Mouse (Mus musculus): ENCODE measurements around the gene Rad54l. TPM values are rescaled to one million over a fixed set of nuclear protein-coding genes. Genes with fewer than 3 reads are reported as not detected.

Rad54l gene
- total and polyA plus RNA-seq, 3 experiments, result 22.8 to 53.3 (median 28.8) TPM

- in situ Hi-C loops (cut with MboI; ENCODE audit: low pct_ligation_motif_present, low pct_unique_long_range_greater_than_20kb, low sequenced_read_pairs), result loop anchor here (25.0 kb wide), 2 partner anchors 170 to 645 kb away; partner anchors contain the start of genes Hpdl, Mutyh and Toe1
- no peak for DNase-seq (ENCODE audit: extremely low read depth)
- Histone ChIP-seq H3K9ac (ENCODE audit: insufficient read depth, low read depth) (no peak within 1 kb of the TSS), H3K4me1 (ENCODE audit: control insufficient read depth in 1 of 2, insufficient read depth in 2 of 2) (peaks cover 5 to 25% of the 10 kb centered on the region in 2 experiments), H3K4me2 (ENCODE audit: insufficient read depth, low read depth, poor library complexity, severe bottlenecking) (no peak within 1 kb of the TSS), H3K79me2 (replicated peaks; ENCODE audit: control insufficient read depth, extremely low read depth, insufficient read depth, poor library complexity, severe bottlenecking) (no peaks in the 10 kb centered on the region), H3K4me3 (replicated peaks in 1 of 3; ENCODE audit: low read depth in 2 of 3, low read length in 2 of 3, poor library complexity in 1 of 3) (no peak within 1 kb of the TSS), H3K9me3 (replicated peaks; ENCODE audit: low read length) (no peaks in the 10 kb centered on the region), H3K27me3 (replicated peaks) (no peaks in the 10 kb centered on the region), H3K36me3 (replicated peaks in 1 of 2; ENCODE audit: control insufficient read depth in 1 of 2, insufficient read depth in 1 of 2, low read length in 1 of 2) (peaks cover 0 to 16% of the 10 kb centered on the region in 2 experiments), H3K27ac (ENCODE audit: insufficient read depth, low read depth) (no peak within 1 kb of the TSS)
- dilution Hi-C loops (cut with MboI; ENCODE audit: extremely low pct_ligation_motif_present, extremely low pct_unique_long_range_greater_than_20kb, low sequenced_read_pairs), result no loop called here
- TF ChIP-seq JUN (IDR thresholded peaks at IDR 0.05; ENCODE audit: insufficient read depth, low read depth, low read length) (no peak), PAX5 (IDR thresholded peaks at IDR 0.05; ENCODE audit: low read length) (no peak), CTCF (conservative IDR thresholded peaks at IDR 0.05 in 1 of 2, IDR thresholded peaks at IDR 0.05 in 1 of 2; ENCODE audit: low read depth in 2 of 2, low read length in 2 of 2) (peak in 1 of 2 experiments; percentile 60; a peak in 2 of 4 replicates), MAFK (IDR thresholded peaks at IDR 0.05; ENCODE audit: insufficient replicate concordance, low read length) (no peak), ZC3H11A (IDR thresholded peaks at IDR 0.05; ENCODE audit: low read depth, low read length) (no peak), RCOR1 (conservative IDR thresholded peaks at IDR 0.05; ENCODE audit: low read depth, low read length) (no peak), CHD1 (IDR thresholded peaks at IDR 0.05; ENCODE audit: low read depth, low read length) (no peak), SMC3 (IDR thresholded peaks at IDR 0.05; ENCODE audit: low read depth, low read length) (peak; percentile 38), USF1 (IDR thresholded peaks at IDR 0.05; ENCODE audit: low read depth, low read length) (no peak), HCFC1 (IDR thresholded peaks at IDR 0.05; ENCODE audit: low read depth, low read length) (no peak), USF2 (conservative IDR thresholded peaks at IDR 0.05; ENCODE audit: low read depth, low read length) (no peak), E2F4 (IDR thresholded peaks at IDR 0.05; ENCODE audit: insufficient replicate concordance, low read depth, low read length) (no peak), RAD21 (IDR thresholded peaks at IDR 0.05; ENCODE audit: low read depth, low read length) (peak; percentile 36), ZMIZ1 (IDR thresholded peaks at IDR 0.05; ENCODE audit: low read depth, low read length) (no peak)
These were observed 43.9 kb upstream of the Rad54l start, which contains the start of gene Tspan1 for GRCm38 (mm10) chr4:116167404-116167803. Tspan1 (minus strand) TSS chr4:116167601.

- TF ChIP-seq HCFC1 (IDR thresholded peaks at IDR 0.05; ENCODE audit: low read depth, low read length) (no peak), MAFK (IDR thresholded peaks at IDR 0.05; ENCODE audit: insufficient replicate concordance, low read length) (0 out of 2 replicates have a peak, but pooled peaks have one; percentile 35)
- no peaks in the 10 kb centered on the region for H3K79me2 ChIP-seq (replicated peaks; ENCODE audit: control insufficient read depth, extremely low read depth, insufficient read depth, poor library complexity, severe bottlenecking)
- H3K27me3 ChIP-seq (replicated peaks), result no peaks in the 10 kb centered on the region
- H3K27ac ChIP-seq (ENCODE audit: insufficient read depth, low read depth), result no peak overlapping the region
- in situ Hi-C loops (cut with MboI; ENCODE audit: low pct_ligation_motif_present, low pct_unique_long_range_greater_than_20kb, low sequenced_read_pairs) (loop anchor here (25.0 kb wide), 2 partner anchors 171 to 646 kb away; partner anchors contain the start of genes Hpdl, Mutyh and Toe1), dilution Hi-C loops (cut with MboI; ENCODE audit: extremely low pct_ligation_motif_present, extremely low pct_unique_long_range_greater_than_20kb, low sequenced_read_pairs) (no loop called here)
- no peaks in the 10 kb centered on the region for H3K9me3 ChIP-seq (replicated peaks; ENCODE audit: low read length)
- no peak overlapping the region for H3K9ac ChIP-seq (ENCODE audit: insufficient read depth, low read depth)
- no peak overlapping the region for H3K4me3 ChIP-seq (replicated peaks in 1 of 3; ENCODE audit: low read depth in 2 of 3, low read length in 2 of 3, poor library complexity in 1 of 3)
- H3K4me2 ChIP-seq (ENCODE audit: insufficient read depth, low read depth, poor library complexity, severe bottlenecking), result no peak overlapping the region
- peaks cover 5 to 25% of the 10 kb centered on the region in 2 experiments for H3K4me1 ChIP-seq (ENCODE audit: control insufficient read depth in 1 of 2, insufficient read depth in 2 of 2)
- no peak for DNase-seq (ENCODE audit: extremely low read depth)
- peaks cover 0 to 30% of the 10 kb centered on the region in 2 experiments for H3K36me3 ChIP-seq (replicated peaks in 1 of 2; ENCODE audit: control insufficient read depth in 1 of 2, insufficient read depth in 1 of 2, low read length in 1 of 2)
These were observed 42.4 kb upstream of the Rad54l start for GRCm38 (mm10) chr4:116165708-116166407.

Data from CH12.LX (cell line).